Mouse (Mus musculus) layer of hippocampus, adult 11-12 months (tissue): ENCODE measurements around the gene Ctnna2.

Experiments used
- DNase-seq: peaks from one replicate; pipeline ENCODE4 v3.0.0; 2022; ENCODE audit warnings: low spot score

The Ctnna2 gene

GRCm38 (mm10) chr6:77582568-77582967 lies 396.9 kb downstream of the Ctnna2 start:
- DNase-seq = peak; percentile 33

DNA sequence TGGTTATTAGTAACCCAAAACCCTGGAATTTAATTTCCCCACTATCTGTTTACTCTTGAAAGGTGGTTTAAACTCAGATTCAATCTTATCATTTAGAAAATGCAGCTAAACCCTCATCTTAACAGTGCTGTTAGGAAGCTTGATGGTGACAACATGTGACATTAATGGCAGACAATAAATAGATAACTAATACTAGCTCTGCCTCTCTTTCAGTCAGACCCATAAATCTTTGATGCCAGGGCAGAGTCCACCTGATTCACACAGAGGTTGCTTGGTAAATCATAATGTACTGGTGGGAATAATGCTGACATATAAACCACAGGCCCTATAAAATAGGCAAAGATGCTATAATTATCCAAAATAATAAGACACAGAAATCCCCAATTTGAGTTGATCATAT lies 398.6 kb downstream of the Ctnna2 start:
- DNase-seq = no peak

DNA sequence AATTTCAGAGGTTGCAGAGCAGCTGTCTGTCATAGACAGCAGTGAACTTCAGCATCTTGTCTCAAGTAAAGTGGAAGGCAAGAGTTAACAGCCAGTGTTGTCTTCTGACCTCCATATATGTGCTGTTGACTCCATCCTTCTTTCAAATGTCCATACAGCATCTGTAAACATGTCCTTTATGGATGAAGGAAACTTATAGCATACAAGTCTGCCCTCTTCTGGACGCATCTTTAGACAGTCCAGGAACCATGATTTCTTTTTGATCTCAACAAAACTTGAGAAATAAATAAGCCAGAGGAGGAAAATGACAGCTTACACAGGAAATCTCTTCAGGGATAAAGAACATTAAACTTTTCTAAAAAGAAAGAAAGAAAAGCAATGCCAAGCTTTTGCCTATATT lies 400.9 kb downstream of the Ctnna2 start:
- DNase-seq = peak; percentile 19

GRCm38 (mm10) chr6:77577585-77577984 lies 401.9 kb downstream of the Ctnna2 start:
- no peak for DNase-seq

DNA sequence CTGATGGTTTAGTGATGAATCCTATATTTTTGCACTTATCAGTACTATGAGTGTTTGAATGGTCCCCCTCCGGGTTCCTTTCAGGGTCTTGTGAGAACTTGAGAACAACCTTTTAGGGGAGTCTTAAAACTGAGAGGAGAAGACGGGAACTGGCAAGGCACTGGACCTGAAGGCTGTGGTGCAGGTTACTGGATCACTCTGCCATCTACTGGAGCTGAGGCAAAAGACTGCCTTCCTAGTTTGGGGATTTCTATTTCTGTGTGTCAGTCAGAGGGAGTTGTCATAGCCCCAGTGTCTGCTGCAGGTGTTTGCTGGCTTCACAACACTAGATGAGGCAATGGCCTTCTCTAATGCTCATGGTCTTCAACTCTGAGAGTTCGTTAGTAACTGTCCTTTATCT lies 406.9 kb downstream of the Ctnna2 start:
- DNase-seq = peak; percentile 50

GRCm38 (mm10) chr6:77569851-77570250 lies 409.6 kb downstream of the Ctnna2 start:
- DNase-seq = no peak

GRCm38 (mm10) chr6:77556181-77556580 lies 423.3 kb downstream of the Ctnna2 start:
- no peak for DNase-seq

DNA sequence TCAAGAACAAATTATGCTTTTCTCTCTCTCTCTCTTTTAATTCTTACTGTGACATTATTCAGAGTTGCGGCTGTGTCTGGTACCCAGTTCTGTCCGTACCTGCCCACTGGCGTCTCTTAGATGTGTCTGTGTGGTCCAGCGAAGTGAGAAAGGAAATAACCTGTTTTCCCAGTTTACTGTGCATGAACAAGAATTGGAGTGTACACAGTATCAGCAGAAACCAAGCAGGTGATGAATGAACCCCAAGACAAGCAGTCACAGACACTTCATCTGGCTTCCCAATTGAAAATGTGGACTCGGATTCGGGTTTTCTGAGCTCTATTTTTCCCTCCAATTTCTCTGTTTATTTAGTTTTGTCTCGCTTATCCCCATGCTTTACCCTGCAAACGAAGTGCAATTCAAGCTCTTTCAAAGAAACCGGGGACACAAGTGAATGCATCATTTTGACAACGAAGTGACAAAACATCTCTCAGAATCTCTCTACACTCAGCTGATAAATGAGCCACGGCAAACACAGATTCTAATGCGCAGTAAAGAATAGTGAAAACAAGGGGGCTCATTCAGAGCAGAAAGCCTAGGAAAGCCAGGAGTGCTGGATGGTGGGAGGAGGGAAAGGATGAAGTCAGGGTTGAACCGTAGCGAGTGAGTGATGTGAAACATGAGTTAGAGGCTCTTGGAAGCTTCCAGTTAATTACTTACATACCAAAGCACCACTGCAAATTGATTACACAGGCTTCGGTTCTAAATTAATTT lies 442.3 kb downstream of the Ctnna2 start:
- DNase-seq = no peak

- DNase-seq = no peak
Observed at GRCm38 (mm10) chr6:77527636-77528035, 451.9 kb downstream of the Ctnna2 start.

DNA sequence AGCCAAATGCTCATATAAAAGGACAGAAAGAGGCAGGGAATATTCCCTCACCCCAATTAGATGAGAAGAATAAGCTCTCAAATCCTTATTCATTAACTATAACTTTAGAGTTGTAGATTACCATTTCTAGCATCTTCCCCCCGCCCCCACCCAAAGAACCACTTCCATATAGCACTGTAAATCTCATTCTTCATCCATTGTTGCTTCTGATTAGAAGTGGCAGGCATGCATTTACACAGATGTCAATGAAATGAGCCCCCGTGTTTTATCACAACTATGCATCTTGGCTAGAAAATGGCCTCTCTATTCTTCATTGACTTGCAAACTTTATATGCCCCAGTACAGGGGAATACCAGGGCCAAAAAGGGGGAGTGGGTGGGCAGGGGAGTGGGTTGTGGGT lies 457.7 kb downstream of the Ctnna2 start:
- DNase-seq = no peak

GRCm38 (mm10) chr6:77516515-77516914 lies 463.0 kb downstream of the Ctnna2 start:
- no peak for DNase-seq

DNA sequence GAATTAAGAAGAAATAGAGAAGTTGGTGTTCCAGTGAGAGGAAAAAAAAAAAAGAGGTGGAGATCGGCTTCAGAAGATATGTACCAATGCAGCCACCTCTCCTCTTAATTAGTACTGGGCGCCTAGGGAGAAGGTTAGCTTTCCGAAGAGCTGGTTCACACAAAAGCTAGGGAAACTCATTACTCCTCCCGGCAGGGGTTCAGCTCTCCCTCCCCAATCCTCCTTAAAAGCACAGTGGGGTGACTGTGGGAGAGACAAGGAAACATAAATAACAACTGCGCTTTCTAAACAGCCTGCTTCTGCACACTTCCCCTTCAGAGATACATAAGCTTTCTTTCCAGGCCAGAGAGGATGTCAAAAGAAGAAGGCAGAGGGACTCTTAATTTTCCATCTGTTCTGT lies 467.7 kb downstream of the Ctnna2 start:
- no peak for DNase-seq

DNA sequence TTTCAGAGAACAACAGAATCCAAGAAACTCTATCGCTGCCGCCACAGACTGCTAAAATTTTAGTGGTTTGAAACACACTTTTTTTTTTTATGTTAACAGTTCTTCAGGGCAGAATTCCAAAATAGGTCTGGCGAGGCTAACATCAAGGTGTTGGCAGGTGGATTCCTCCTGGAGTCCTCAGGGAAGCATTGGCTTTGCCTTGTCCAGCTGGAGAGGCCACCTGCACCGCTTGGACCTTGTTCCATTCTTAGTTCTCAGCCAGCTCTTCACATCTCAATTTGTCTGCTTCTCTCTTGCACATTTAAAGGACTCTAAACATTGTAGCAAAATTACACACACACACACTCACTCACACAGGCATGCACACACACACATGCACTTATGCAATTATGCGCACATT lies 487.8 kb downstream of the Ctnna2 start:
- no peak for DNase-seq

DNA sequence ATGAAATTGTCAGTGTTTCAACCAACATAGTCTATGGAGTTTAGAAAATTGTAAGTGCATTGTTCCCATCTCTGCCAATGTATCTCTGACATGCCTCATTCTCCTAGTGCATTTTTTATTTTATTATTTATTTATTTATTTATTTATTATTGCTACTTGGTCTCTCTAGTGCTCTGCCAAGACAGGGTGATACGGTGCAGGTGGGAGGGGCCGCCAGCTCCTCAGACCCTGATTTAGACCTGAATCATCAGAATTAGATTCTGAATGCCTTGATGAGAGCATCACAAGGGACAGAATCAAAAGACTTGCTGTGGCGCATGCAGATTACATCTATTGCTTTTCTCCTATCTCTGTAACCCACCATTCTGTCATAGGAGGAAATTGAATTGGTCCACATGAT lies 492.8 kb downstream of the Ctnna2 start:
- DNase-seq = no peak

DNA sequence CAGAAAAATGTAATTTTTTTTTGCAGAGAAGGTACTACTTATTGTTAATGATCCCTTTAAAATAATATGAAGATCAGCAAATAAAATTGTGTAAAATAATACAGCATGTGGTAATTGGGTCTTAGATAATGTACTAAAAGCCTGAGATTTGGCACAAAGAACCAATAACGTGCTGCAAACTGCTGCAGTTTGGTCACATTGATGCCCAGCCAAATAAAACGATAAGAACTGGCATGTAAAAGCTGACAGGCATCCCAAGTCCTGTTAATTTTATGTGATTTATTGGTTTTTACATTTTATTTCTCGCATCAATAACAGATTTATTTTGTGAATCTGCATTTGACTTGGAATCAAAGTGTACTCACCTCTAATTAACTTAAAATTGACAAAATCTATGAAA lies 497.4 kb downstream of the Ctnna2 start:
- DNase-seq = no peak

- DNase-seq = peak; percentile 58
Observed at GRCm38 (mm10) chr6:77475354-77475753, 504.1 kb downstream of the Ctnna2 start.

DNA sequence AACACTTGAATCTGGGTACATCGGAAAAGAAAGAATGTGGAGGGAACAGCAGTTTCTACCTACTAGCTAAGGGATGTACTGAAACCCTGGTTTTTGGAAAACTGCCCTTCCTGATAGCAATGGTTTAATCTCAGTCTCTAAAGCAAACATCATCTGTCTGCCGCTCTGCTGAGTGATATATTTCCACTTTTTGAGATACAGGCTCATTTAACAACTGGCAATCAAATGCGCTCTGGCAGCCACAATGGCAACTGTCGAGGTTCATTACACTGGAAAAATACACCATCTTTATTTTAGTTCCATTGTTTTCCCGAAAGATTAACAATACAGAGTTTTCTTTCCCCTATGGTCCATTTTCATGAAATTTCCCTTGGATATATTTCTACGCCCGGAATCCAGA lies 506.2 kb downstream of the Ctnna2 start:
- DNase-seq = no peak

GRCm38 (mm10) chr6:77468058-77468457 lies 511.4 kb downstream of the Ctnna2 start:
- no peak for DNase-seq

- no peak for DNase-seq
Observed at GRCm38 (mm10) chr6:77462737-77463136, 516.8 kb downstream of the Ctnna2 start.

- peak; percentile 31 for DNase-seq
Observed at GRCm38 (mm10) chr6:77457919-77458318, 521.6 kb downstream of the Ctnna2 start.

- DNase-seq = no peak
Observed at GRCm38 (mm10) chr6:77446861-77447260, 532.6 kb downstream of the Ctnna2 start.

GRCm38 (mm10) chr6:77443906-77444305 lies 535.6 kb downstream of the Ctnna2 start:
- DNase-seq = no peak

- DNase-seq = no peak
Observed at GRCm38 (mm10) chr6:77441051-77441450, 538.4 kb downstream of the Ctnna2 start.

- no peak for DNase-seq
Observed at GRCm38 (mm10) chr6:77430381-77430780, 549.1 kb downstream of the Ctnna2 start.
